Mouse (Mus musculus): ENCODE results near the gene Abcb1a.
A peak's percentile ranks its signal among the peaks of the same experiment; 100 is the strongest.

The Abcb1a gene

GRCm38 (mm10) chr5:8659911-8660737 is at the start of gene Abcb1a:
Abcb1a (plus strand) TSS chr5:8660077.
- peak; percentile 47 for DNase-seq

DNA sequence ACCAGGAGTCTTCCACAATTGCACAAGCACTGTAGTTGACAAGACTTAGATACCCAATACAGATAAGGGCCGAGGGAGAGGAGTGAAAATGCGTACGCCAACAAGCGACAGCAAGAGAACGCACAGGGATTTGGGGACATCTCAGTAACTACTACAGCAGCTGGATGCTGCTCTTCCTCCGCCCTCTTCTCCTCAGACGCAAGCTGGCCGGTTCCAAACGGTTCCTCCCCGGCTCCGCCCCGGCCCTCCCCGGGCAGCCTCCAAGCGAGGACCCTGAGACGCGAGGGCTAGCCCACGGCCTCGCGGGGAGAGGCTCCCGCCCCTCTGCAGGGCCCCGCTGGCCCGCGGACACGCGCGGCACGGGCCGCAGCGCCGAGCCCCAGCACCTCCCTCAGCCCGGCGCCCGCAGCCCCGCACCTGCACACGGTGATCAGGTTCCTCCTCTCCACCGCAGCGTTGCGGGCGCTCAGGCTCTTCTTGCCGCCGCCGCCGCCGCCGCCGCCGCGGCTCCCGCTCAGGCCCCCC is 37.7 kb upstream of the Abcb1a start:
- peak; percentile 10 for DNase-seq

DNA sequence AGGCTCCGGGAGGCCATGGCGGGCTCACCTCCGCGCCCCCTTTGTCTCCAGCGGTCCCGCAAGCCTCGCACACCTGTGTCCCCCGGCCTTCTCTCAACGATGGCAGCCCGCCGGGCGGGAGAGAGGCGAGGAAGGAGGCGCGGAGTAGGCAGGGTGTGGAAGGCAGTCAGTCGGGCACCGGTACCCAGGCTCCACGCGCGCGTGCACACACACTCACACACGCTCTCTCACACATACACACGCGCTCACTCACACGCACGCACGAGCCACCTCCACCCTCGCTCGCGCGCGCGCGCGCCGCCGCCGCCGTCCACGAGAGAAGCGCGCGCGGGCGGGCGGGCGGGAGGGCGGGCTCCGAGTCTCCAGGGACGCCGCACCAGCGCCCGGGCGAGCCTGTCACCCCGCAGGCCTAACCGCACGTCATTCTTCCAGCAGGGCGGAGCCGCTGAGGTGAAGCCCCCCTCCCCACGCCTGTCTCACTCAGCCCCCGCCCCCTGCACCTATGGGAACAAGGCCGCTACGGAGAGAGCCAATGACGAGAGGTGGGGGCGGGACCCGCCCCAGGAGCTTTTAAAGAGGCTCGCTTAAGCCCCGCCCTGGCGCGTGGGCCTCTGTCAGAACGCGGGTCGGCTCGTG is 37.2 kb upstream of the Abcb1a start, which contains the start of gene Rundc3b:
Rundc3b (minus strand) TSS at position 357 of the 636 bp plus-strand sequence.
- peak; percentile 83 for DNase-seq

DNA sequence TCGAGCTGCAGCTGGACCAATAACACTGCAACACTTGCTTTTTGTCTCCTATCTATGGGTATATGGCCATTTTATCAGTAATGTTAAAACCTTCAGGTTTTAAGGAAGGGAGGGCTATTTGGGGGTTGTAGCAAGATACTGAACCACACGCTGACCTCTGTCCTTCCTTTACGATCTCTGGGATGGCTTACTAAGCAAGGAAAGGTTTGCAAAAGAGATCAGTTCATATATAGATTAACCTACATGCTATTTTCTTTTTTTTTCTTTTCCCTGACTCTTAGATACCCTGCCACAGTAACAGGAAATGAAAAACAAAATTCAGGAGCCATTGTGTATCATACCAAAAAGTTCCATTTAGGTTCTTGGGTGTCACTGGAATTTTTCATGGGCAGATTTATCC is 27.0 kb upstream of the Abcb1a start:
- no peak for DNase-seq

DNA sequence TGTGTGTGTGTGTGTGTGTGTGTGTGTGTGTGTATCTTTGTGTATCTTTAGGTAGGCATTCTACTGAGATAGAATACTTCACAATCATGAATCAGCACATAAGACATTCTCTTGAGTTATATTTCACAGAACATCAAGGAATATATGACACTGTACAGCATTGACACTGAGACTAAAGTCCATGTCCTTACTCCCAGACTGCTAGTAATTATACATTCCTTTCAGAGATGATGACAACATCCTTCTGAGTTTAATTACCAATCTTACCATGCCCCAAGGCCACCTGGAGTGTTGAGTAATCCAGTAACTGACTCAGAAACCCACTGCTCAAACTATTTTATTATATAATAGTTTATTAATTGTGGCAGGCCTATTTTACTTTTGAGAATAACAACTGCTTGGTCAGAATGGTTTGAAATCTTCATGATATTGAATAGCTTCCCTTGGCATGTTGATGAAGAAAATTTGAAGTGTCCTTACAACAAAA is 25.3 kb upstream of the Abcb1a start:
- no peak for DNase-seq

DNA sequence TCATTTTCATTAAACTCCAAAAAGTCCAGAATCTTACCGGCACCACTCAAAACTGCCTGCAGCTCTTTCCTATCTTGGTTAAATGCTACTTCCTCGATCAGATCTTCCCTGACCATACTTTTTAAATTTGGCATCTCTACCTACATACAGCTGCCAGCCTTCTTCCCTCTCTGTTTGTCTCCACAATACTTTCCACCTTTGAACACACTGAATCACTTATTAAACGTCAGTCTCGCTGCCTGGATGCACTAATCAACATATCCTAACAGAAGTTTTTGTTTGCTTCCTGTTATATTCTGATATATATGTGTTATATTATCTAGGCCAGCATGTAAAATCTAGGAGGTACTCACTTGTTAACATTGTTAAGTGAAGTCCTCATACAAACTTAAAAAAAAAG is 11.6 kb upstream of the Abcb1a start:
- DNase-seq: no peak

GRCm38 (mm10) chr5:8648774-8649173 is 11.1 kb upstream of the Abcb1a start:
- no peak for DNase-seq

DNA sequence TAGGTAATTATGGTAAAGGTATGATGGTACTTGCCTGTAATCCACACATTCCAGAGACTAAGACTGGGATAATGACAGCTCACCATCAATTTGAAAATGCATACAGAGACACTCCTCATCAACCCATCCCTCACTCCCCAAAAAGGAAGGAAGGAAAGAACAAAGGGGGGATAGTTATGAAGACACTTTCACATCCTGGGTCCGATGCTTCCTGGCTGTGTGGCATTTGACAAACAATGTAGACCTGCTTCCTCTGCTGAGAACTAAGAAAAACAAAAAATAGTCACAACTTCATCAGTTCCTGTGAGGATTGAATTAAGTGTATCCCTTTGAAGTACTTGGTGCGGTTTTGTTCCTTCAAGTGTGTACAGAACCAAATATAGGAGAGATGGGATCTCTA is 7.8 kb upstream of the Abcb1a start:
- DNase-seq: no peak

- no peak for DNase-seq
Measured at GRCm38 (mm10) chr5:8660738-8661151, 868 bp downstream of the Abcb1a start.

DNA sequence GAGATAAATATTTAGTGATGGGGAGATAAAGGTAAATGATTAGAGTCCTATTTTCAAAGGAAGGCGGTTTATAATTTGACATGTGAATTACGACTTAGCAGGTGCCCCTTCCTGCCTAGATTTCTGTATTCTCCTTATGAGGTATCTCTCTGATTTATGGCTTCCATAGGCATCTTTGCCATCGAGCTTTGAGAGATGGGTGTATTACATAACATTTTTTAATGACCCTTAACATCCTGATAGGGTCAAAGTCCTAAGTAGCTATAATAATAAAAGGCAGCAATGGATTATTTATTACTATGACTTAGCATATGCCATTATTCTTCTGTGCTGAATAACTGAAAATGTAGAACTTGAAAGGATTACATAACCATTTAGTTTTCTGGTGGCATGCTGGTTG is 4.8 kb downstream of the Abcb1a start:
- no peak for DNase-seq

DNA sequence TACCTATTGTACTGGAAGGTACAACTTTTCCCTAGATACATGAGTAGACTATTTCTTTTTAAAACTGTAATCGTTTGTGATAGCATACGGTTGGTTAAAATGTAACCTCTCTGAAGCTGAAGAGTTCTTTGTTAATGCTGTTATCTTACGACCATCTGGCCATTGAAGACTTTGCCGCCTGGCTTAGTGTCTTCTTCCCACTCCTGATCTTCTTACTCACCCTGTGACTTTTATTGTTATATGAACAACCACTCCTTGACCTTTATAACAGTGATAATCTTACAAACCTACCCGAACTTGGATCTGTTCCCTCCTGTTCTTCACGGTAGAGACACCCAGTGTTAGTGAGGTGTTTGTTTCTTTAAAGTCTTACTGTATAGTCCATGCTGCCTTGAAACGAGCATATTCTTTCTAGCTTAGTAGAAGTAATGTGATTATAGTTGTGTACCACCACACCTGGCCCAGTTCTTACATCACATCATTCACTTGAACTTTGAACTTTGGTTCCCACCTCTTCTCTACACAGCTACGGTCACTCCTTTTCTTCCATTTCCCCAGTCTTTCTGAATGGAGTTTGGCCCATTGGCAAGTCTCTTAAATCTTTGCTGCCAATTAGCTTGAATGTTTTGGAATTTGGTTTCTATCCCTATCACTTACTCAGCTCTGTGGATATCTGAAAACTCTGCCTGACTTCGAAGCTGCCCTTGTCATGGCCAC is 8.0 kb downstream of the Abcb1a start:
- no peak for DNase-seq

GRCm38 (mm10) chr5:8669606-8670005 is 9.7 kb downstream of the Abcb1a start:
- no peak for DNase-seq

DNA sequence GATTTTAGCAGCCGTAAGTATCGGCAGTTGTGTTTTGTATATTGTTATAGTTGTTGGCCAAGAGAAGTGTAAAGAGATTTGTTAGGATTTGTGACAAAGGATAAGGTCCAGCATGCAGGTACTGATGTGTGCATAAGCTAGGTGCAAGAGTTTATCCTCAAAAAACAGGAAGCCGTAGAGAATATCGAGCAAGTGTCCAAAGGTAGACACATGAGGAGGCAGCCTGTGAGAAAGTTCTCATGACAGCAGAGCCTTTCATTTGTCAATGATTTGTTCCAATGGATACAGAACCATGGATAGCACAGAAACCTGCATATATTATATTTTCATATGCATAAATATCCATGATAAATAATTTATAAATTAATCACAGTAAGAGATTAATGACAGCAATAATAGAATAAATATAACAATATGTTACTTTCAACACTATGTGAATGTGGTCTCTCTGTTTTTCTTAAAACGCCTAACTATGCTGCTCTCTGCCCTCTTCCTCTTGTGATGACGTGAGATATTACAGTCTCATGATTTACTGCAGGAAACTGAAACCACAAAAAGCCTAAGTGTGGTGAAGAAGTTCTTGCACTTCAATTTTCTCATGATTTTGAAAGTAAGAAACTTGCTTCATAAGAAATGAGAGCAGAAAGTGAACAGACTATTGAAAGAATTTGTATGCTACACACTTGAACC is 15.5 kb downstream of the Abcb1a start:
- DNase-seq: no peak

DNA sequence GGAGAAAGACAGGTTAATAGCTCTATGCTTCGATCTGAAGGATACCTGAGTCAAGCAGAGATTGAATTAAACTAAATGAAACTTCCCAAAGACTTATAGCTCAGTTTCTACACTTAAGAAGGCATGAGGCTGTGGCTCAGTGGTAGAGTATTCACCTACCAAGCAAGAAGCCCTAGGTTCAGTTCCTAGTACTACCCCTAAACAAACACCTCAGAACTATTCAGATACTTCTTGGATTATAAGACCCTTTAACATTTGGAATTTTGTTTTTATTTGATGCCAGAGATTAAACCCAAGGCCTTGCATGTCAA is 16.0 kb downstream of the Abcb1a start:
- DNase-seq: no peak

DNA sequence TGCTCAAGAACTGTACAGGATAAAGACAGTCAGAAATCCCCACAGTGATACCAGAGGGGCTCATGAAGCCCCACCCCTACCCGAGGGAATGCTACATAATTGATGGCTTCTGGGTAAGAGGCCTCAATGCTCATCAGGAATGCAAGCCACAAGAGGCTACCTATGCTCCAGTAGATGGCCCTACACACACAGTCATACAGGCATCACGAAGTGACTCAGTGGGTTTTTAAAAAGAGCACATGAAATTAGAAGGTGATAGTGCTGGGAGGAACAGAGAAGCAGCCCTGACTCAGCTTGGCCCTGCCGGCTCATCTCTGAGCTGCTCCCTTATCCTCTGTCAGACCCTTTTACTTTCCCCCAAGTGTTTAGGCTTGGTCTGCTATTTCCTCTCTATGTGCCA is 21.3 kb downstream of the Abcb1a start:
- DNase-seq: no peak

DNA sequence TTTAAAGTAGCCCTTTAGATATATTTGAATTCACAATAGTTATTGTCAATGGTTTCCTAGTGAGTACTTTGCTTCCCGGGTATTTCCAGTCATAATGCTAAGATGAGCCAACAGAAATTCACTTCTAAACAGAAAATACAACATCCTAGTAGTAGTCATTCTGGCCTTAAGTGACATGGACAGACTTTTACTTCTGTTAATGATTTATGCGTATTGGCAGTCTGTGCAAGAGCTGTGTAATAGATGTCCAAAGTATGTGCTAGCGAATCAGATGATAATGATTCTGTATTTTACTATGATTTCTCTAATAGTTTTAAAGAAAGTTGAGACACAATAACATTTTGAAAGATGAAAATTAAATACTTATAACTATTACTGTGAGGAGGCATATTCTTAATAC is 23.8 kb downstream of the Abcb1a start:
- DNase-seq: no peak

DNA sequence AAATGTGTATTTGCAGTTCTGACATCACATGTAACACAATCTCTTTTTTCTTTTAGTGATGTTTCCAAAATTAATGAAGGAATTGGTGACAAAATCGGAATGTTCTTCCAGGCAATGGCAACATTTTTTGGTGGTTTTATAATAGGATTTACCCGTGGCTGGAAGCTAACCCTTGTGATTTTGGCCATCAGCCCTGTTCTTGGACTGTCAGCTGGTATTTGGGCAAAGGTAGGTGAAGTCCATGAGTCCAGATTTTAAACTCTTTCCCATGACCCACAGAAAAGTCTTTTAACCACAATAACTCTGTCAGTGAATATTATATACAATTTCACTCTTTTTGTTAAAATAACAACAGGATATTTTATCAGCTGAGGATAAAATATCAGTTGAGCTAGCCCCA is 26.2 kb downstream of the Abcb1a start:
- no peak for DNase-seq

DNA sequence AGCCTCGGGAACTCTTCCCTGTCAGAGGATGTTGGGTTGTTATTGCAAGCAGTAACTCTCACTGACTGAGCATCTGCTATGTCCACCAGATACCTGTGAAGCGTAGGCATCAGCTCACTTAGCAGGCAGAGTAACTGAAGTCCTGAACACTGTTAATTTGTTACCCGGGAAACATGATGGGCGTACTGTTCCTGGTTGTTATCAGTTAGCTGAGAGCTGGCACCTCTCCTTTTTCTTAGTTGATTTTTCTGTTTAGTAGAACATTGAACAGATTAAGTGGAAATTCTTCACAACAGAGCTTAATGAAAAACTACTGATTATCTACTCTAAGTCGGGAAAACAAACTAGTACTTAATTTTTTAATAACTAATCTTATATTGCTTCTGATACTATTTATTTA is 27.7 kb downstream of the Abcb1a start:
- no peak for DNase-seq

GRCm38 (mm10) chr5:8716061-8716460 is 56.2 kb downstream of the Abcb1a start:
- DNase-seq: no peak

- no peak for DNase-seq
Measured at GRCm38 (mm10) chr5:8719556-8719955, 59.7 kb downstream of the Abcb1a start.

DNA sequence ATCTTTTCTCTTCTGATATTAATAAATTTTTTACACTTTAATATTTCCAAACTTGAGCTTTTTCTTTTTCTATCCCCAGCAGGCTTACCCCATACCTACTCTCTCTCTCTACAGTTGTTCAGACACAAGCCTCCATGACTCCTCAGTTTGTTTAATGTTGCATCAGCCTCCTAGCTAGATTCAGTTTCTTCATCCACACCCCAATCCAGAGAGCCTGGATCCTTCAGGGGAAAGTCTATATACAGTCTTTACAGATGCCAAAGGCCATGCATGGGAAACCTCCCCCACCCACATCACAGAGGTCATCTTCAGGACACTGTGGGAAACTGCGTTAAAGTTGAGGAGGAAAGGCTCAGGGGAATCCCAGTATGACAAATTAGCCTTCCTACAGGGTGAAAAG is 62.3 kb downstream of the Abcb1a start:
- DNase-seq: no peak

- DNase-seq: no peak
Measured at GRCm38 (mm10) chr5:8722867-8723266, 63.0 kb downstream of the Abcb1a start.

DNA sequence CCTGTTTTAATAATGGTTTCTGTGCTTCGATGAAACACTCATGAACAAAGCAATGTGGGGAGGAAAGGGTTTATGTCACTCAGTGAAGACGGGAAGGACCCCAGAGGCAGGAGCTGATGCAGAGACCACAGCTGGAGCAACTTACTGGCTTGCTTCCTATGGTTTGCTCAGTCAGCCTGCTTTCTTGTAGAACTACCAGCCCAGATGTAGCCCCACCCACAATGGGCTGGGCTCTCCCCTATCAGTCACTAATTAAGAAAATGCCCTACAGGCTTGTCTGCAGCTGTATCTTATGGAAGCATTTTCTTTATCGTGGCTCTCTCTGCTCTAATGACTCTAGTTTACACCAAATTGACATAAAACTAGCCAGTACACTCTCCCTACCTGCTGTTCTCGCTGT is 67.9 kb downstream of the Abcb1a start:
- DNase-seq: no peak

All from liver (tissue).